Comparison of ENCODE assay signal across 9 mouse cellular contexts in genomic region chr8:33991165-33991916, GRCm38 (mm10).
DNase-seq lines count a peak whose midpoint lies in the region; ATAC-seq and TF ChIP-seq lines count a peak whose summit lies in the region.
"Had no signal": no experiment of that assay in that cellular context is flagged by ENCODE, and none has a peak within 500 bp of the region (broad histone marks: within the 10 kb centered on the region; RNA-seq: fewer than 3 reads in every experiment).

No protein-coding gene starts in this region.

- peak overlapping the region; percentile 96 for H3K27ac ChIP-seq in heart, embryonic 16.5 days (ENCODE audit: low read length)
- H3K27ac ChIP-seq in embryonic facial prominence, embryonic 12.5 days: no peak overlapping the region; the same call in 1 of the 2 replicates
- peak overlapping the region; percentile 75 for H3K27ac ChIP-seq in limb, embryonic 10.5 days
- no peak overlapping the region for H3K27ac ChIP-seq in midbrain, postnatal 0 days (ENCODE audit: low read depth, low read length)
- H3K27ac ChIP-seq in gastrocnemius, adult 2 months: no peak overlapping the region
- H3K27ac ChIP-seq: layer of hippocampus, adult 2 months had no signal

- H3K4me2 ChIP-seq in heart, embryonic 16.5 days (ENCODE audit: low read depth, low read length): no peak overlapping the region
- H3K4me2 ChIP-seq in embryonic facial prominence, embryonic 12.5 days (replicated peaks): peak overlapping the region; percentile 29
- 0 out of 2 replicates have a peak overlapping the region, but pooled peaks have one; percentile 18 for H3K4me2 ChIP-seq in midbrain, postnatal 0 days (ENCODE audit: low read depth, low read length, poor library complexity, severe bottlenecking)

- no peaks in the 10 kb centered on the region for H3K9me3 ChIP-seq in heart, embryonic 16.5 days (replicated peaks; ENCODE audit: control insufficient read depth, low read length)
- no peaks in the 10 kb centered on the region for H3K9me3 ChIP-seq in embryonic facial prominence, embryonic 12.5 days
- H3K9me3 ChIP-seq in limb, embryonic 10.5 days (replicated peaks): no peaks in the 10 kb centered on the region
- no peaks in the 10 kb centered on the region for H3K9me3 ChIP-seq in midbrain, postnatal 0 days (ENCODE audit: low read length)

- DNase-seq in heart, adult 8-10 months (ENCODE audit: low spot score): no peak
- DNase-seq in limb, embryonic 10.5 days (ENCODE audit: low spot score): peak; percentile 57
- DNase-seq in midbrain, postnatal 0 days (ENCODE audit: low spot score): peak; percentile 40
- DNase-seq in adrenal gland, adult 8-10 months: no peak
- DNase-seq in gastrocnemius, adult 2 months: no peak
- DNase-seq in adrenal gland, postnatal 25 days: no peak

- no peak for TF ChIP-seq CTCF in midbrain, postnatal 0 days (IDR thresholded peaks at IDR 0.05)
- no peak for TF ChIP-seq CTCF in gastrocnemius, adult 2 months (IDR thresholded peaks at IDR 0.05)

- ATAC-seq in heart, embryonic 16.5 days (replicated peaks; ENCODE audit: extremely low read depth, insufficient read depth, low FRiP score): no peak
- no peak for ATAC-seq in embryonic facial prominence, embryonic 12.5 days (ENCODE audit: insufficient number of reproducible peaks, insufficient read depth, low FRiP score, low TSS enrichment)
- no peak for ATAC-seq in midbrain, postnatal 0 days (ENCODE audit: low FRiP score)

- 42% methylated on average over 17 of the region's 17 CpGs for WGBS in heart, embryonic 16.5 days
- WGBS in embryonic facial prominence, embryonic 12.5 days: 26% methylated on average over 17 of the region's 17 CpGs
- 35% methylated on average over 17 of the region's 17 CpGs for WGBS in limb, embryonic 10.5 days
- 32% methylated on average over 17 of the region's 17 CpGs for WGBS in midbrain, postnatal 0 days

- H3K36me3 ChIP-seq in heart, embryonic 16.5 days (ENCODE audit: control insufficient read depth, insufficient read depth): no peaks in the 10 kb centered on the region
- H3K36me3 ChIP-seq in embryonic facial prominence, embryonic 12.5 days: no peaks in the 10 kb centered on the region
- no peaks in the 10 kb centered on the region for H3K36me3 ChIP-seq in limb, embryonic 10.5 days
- H3K36me3 ChIP-seq in midbrain, postnatal 0 days (ENCODE audit: insufficient read depth, low read length): no peaks in the 10 kb centered on the region

- no peaks in the 10 kb centered on the region for H3K27me3 ChIP-seq in heart, embryonic 16.5 days (ENCODE audit: control insufficient read depth, insufficient read depth, low read length)
- H3K27me3 ChIP-seq in embryonic facial prominence, embryonic 12.5 days: no peaks in the 10 kb centered on the region
- H3K27me3 ChIP-seq in limb, embryonic 10.5 days (ENCODE audit: low read depth, poor library complexity, severe bottlenecking): no peaks in the 10 kb centered on the region
- no peaks in the 10 kb centered on the region for H3K27me3 ChIP-seq in midbrain, postnatal 0 days (ENCODE audit: insufficient read depth, low read length)

- H3K4me1 ChIP-seq in heart, embryonic 16.5 days (ENCODE audit: control insufficient read depth, insufficient read depth, low read length): peaks cover 29% of the 10 kb centered on the region
- peaks cover 20% of the 10 kb centered on the region; the same call in 1 of the 2 replicates for H3K4me1 ChIP-seq in embryonic facial prominence, embryonic 12.5 days
- peaks cover 24% of the 10 kb centered on the region for H3K4me1 ChIP-seq in limb, embryonic 10.5 days
- H3K4me1 ChIP-seq in midbrain, postnatal 0 days (ENCODE audit: insufficient read depth, low read length): no peaks in the 10 kb centered on the region

- intact Hi-C loops in gastrocnemius, adult 2 months (cut with DNase I): no loop called here

- no peak overlapping the region for H3K4me3 ChIP-seq in heart, embryonic 16.5 days (ENCODE audit: low read length)
- H3K4me3 ChIP-seq in embryonic facial prominence, embryonic 12.5 days: no peak overlapping the region
- peak overlapping the region; percentile 19; the same call in 1 of the 2 replicates for H3K4me3 ChIP-seq in limb, embryonic 10.5 days
- H3K4me3 ChIP-seq in midbrain, postnatal 0 days (ENCODE audit: low read depth, low read length): no peak overlapping the region
- no peak overlapping the region for H3K4me3 ChIP-seq in gastrocnemius, adult 2 months
- H3K4me3 ChIP-seq: layer of hippocampus, adult 2 months had no signal

- no peak overlapping the region for H3K9ac ChIP-seq in heart, embryonic 16.5 days (ENCODE audit: low read length)
- 0 out of 2 replicates have a peak overlapping the region, but pooled peaks have one; percentile 3 for H3K9ac ChIP-seq in embryonic facial prominence, embryonic 12.5 days
- no peak overlapping the region for H3K9ac ChIP-seq in midbrain, postnatal 0 days (replicated peaks; ENCODE audit: low read length, poor library complexity, severe bottlenecking)

Comparison
In these comparisons a context has a peak if more than half of its experiments do, and no peak if none do; other contexts are left out.
1. H3K27ac ChIP-seq: peak in heart, embryonic 16.5 days (single experiment) and limb, embryonic 10.5 days (single experiment); none in embryonic facial prominence, embryonic 12.5 days (single experiment), midbrain, postnatal 0 days (single experiment) and gastrocnemius, adult 2 months (single experiment).
2. DNase-seq: peak in limb, embryonic 10.5 days (single experiment) and midbrain, postnatal 0 days (single experiment); none in heart, adult 8-10 months (single experiment), adrenal gland, adult 8-10 months (single experiment), gastrocnemius, adult 2 months (single experiment) and adrenal gland, postnatal 25 days (single experiment).